Mouse (Mus musculus): ENCODE data around the gene Robo4.

The Robo4 gene

DNA sequence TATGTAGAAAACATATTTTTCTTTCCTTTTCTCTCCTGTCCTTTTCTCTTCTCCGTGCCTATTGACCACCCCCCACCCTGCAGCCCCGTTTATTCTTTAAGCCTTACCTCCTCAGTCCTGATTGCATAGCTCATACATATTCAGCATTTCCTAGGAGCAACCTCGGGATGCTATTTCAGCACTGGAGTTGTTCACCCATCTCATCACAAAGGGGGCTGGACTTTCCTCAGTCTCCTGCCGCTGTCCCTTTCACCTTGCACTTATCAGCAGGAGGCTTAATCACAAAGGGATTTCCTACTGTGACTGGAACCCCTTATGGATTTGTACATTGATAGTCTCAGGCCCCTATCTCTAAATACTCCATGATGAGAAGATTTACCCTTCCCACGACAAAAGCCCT lies 50.7 kb downstream of the Robo4 start:
- in situ Hi-C loops (cut with MboI, MseI), result no loop called here

DNA sequence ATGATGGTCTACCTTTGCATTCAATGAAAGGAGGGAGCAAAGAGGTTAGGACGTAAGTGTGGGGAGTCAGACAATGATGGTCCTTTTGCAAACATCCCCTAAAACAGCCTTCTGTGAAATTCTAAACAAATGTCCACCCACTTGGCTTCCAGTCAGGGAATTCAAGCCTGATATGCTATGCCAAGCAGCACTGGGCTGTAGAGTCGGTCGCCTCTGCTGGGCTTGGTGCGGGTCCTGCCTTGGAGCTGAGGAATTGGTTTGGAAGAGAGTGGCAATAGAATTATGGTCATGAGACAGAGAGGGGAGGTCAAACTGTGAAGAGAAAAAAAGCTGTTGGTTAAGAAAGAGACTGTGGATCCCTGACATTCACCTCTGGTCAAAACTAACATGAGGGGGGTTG lies 51.6 kb downstream of the Robo4 start:
- in situ Hi-C loops (cut with MboI, MseI), result no loop called here

DNA sequence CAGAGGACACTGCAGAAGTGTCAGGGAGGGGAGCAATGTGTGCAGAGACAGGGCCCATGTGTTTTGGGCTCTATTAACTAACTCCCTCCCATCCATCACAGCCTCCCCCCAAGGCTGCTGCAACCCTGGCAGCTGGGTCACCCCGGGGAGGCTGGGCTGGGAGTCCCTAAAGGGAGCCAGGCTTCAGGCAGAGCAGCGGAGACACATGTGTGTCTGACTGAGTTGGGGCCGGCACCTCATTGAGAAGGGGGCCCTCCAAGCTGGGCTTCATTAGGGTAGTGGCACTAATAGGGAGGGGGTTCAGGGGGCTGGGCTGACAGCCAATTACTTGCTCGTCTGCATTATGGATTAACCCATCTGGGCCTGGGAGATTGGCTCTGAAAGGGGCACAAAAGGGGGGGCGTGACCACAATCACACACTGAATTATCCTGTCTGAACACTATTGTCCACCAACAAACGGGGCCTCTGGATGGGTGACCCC lies 52.4 kb downstream of the Robo4 start:
- in situ Hi-C loops (cut with MboI, MseI), result no loop called here

DNA sequence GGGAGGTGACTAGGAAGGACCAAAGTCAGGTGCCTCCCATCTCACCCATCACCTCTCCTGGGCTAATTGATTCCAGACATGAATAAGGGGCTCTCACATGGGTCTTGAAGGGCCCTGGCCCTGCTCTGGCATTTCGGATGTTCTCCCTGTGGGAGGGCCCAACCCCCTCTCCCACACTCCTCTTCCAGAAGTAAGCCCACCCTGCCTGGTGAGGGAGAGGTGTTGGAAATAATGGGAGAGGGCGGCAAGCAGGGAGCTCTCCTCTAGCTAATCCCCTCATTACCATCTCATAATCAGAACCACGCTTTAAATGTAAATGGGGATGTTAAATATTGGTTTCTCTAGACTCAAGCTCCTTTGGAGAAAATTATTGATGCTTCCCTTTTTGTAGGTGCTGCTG lies 53.3 kb downstream of the Robo4 start:
- in situ Hi-C loops (cut with MboI, MseI), result no loop called here

DNA sequence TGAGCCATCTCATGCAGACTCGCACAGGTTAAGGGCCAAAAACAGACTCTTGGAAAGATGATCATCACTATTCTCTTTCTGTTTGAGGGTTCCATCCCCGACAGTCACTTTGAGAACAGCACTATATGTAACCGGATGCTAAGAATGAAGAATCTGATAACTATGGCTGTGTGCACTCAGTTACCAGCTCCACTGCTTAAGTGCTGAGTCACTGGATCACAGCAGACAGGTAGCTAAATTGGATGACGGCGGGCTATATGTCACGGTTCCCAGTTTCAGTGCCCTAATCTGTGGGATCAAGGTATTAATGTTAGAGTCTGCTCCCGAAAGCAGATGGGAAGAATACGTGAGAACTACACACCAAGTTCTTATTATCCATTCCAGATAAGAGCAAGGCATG lies 54.2 kb downstream of the Robo4 start:
- in situ Hi-C loops (cut with MboI, MseI), result no loop called here

DNA sequence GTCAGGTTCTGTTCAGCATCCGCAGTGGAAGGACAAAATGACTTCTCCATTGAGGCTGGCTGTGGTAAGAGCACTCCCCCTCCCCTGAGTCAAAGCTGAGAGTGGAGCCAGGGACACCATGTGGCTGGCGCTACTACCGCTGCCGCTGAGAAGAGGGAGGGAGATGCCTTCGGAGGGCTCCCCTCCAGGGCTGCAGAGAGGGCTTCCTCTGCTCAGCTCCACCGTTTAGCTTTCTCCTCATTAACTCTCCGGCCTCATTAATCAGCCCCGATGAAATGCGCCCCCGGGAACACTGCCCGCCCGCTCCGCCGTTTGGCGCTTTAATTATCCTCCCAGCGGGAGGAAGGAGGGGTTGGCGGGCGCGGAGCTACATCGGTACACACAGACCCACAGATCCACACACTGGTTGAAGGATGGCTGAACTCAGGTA lies 54.8 kb downstream of the Robo4 start:
- in situ Hi-C loops (cut with MboI, MseI), result no loop called here

DNA sequence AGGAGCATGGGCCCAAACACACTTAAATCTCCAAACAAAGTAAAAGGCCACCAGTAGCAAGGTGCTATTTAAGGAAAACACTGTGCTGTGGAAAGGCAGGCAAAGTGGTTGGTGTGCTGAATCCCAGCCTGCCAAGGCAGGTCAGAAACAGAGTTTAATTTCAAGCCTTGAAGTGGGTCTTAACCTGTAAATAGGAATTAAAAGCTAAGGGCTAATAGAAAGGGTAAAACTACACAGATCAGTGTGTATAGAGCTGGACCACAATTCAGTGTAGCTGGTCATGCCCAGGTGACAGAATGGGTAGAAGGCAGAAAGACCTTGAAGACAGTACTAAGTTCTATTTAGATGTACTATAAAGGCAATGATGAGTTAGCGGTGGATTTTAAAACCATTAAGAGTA lies 55.5 kb downstream of the Robo4 start:
- in situ Hi-C loops (cut with MboI, MseI), result no loop called here

DNA sequence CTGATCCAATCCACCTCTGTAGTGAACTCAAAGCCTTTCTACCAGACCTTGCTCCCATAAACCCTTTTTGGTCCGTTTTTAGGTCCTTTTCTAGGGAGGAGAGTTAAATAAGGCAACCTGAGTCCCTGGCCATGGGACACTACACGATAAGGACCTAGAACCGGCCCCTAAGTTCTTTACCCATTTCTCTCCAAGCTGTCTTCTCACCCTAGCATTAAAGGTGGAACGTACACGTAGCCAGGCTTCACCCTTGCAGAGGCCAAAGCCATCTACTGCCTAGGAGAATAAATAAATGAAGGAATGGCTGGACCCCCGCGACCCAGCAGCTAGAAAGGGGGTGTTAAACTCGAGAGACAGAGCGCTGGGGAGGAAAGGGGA lies 58.0 kb downstream of the Robo4 start:
- in situ Hi-C loops (cut with MboI, MseI), result loop anchor here (5.0 to 10.0 kb wide), 2 partner anchors 88 to 155 kb away; partner anchors contain the start of gene Spa17

DNA sequence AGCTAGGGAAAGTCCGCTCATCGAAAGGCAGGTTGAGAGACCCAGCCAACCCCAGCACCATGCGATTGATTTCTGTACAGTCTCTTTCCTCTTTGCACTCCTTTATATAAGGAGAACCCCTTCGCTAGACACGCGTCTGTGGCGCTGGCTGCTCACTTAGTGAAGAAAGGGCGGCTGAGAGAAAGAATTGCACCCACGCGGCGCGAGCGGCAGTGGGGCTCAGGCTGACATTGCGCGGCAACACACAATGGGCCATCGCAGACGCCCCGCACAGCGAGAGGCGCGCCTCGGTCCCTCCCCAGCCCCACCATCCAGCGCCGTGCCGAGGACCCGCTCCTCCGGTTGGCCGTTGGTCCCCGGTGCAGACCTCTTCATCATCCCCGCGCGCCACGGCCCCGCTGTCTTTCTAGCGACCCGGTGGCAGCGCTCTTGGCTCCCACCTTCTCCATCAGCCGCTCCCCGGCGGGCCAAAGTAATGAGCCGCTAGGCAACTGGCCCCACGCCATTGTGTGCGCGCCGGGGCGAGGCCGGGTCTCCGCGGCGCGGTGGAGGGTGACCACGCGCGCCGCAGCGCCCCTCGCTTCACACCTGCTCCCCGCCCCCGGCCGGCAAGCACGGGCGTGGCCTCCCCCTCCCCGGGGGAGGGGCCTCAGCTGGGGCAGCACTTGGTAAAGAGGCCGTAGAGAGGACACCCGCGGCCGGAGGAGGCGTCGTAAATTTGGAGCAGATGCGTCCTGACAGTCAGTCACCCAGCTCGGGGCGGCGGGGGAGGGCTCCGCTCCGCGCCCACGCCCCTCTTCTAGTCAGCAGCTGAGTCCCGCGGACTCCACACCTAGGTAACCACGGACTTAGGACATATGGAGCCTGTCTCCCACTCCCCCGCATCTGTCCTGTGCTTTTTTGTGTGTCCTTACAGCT lies 58.6 kb downstream of the Robo4 start:
- in situ Hi-C loops (cut with MboI, MseI), result loop anchor here (5.0 to 10.0 kb wide), 2 partner anchors 87 to 154 kb away; partner anchors contain the start of gene Spa17

DNA sequence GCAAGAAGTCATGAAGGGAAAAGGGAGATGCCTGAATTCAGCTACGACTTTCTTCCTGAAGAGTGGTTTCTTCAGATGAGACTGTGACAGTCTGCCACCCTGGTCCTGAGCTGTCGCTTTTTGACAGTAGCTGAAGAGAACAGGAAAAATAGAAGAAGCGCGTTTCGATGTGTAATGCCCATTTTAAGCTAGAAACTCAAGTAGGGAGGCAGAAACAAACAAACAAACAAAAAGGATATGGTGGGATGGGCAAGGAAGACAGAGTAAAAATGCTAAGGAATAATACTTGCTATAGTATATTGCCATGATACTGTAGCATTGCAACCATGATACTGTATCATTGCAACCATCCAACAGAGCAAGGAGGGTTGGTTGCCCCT lies 59.3 kb downstream of the Robo4 start:
- in situ Hi-C loops (cut with MboI, MseI), result loop anchor here (5.0 to 10.0 kb wide), 2 partner anchors 86 to 154 kb away; partner anchors contain the start of gene Spa17

DNA sequence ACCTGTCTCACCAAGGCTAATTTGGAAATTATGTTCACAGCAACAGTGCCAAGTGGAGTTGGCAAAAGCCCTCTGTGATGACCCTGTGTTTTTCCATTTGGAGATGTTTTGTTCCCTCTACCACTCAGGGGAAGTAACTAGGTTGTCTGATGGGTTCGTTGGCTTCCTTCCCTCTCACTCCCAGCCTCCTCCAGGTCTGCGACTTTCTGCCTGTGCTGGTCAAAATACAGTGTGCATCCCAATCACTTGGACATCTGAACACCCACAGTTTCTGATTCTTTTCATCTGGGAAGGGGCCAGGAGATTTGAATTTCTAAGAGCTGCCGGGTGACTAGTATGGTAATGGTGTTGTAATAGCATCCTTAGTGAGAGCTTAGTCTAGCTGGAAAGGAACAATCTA lies 59.9 kb downstream of the Robo4 start:
- in situ Hi-C loops (cut with MboI, MseI), result loop anchor here (5.0 to 10.0 kb wide), 2 partner anchors 86 to 153 kb away; partner anchors contain the start of gene Spa17

DNA sequence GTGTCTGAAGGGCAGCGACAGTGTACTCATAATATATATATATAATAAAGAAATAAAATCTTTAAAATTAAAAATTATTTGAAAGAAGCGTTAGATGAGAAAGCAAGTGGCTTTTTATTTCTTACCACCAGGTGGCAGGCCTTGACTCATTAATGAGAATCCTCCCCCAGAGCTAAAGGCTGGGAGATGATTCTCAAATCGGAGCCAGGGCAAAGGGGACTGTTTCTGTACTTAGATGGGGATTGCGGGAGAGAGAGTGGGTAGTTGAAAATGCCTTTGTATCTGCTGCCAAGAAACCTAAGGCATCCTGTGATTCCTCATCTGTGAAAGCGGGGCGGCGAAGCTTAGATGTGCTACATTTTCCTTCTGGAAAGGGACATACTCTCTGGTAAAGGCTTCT lies 61.1 kb downstream of the Robo4 start:
- in situ Hi-C loops (cut with MboI, MseI), result loop anchor here (5.0 to 10.0 kb wide), 2 partner anchors 85 to 152 kb away; partner anchors contain the start of gene Spa17

Data from regulatory T cell (primary cell).